Mouse (Mus musculus) kidney, postnatal 36 days (tissue): ENCODE data around the gene Rnf168.
"Not testable (repeated sequence)": the region's sequence is repeated elsewhere in the genome, so short reads cannot be mapped to it uniquely, and the experiment has no call there.

Experiments used
- DNase-seq, 2 experiments: peaks; one replicate each; pipeline ENCODE4 v3.0.0; 2021 to 2022; ENCODE audit warnings: mixed read lengths in 2 of 2

The Rnf168 gene

GRCm38 (mm10) chr16:32277308-32278256 is at the start of gene Rnf168:
Rnf168 (plus strand) TSS chr16:32277459.
- peak; percentile 94 to 95 for DNase-seq

GRCm38 (mm10) chr16:32232050-32232449 is 45.2 kb upstream of the Rnf168 start:
- not testable (repeated sequence) for DNase-seq

GRCm38 (mm10) chr16:32237930-32238680 is 39.2 kb upstream of the Rnf168 start:
- DNase-seq, result no peak

GRCm38 (mm10) chr16:32239428-32240312 is 37.6 kb upstream of the Rnf168 start:
- DNase-seq, result no peak

- no peak for DNase-seq
These were observed 33.4 kb upstream of the Rnf168 start for GRCm38 (mm10) chr16:32243901-32244300.

GRCm38 (mm10) chr16:32246351-32246791 is 30.9 kb upstream of the Rnf168 start:
- DNase-seq, result peak; percentile 21 to 60

GRCm38 (mm10) chr16:32246952-32247370 is 30.3 kb upstream of the Rnf168 start, which contains the start of the genes Fbxo45 and Wdr53:
Fbxo45 (minus strand) TSS chr16:32247158.
Wdr53 (plus strand) TSS chr16:32247227.
- peak; percentile 98 to 99 for DNase-seq

- DNase-seq, result peak; percentile 13 to 63
These were observed 13.0 kb upstream of the Rnf168 start for GRCm38 (mm10) chr16:32264225-32264624.

- DNase-seq, result no peak
These were observed 6.0 kb upstream of the Rnf168 start, which contains the start of gene Smco1 for GRCm38 (mm10) chr16:32271291-32271690. Smco1 (plus strand) TSS chr16:32271468.

GRCm38 (mm10) chr16:32273338-32273737 is 3.9 kb upstream of the Rnf168 start:
- peak in 1 of 2 experiments; percentile 47 for DNase-seq

GRCm38 (mm10) chr16:32275041-32275440 is 2.2 kb upstream of the Rnf168 start:
- DNase-seq, result no peak

- DNase-seq, result no peak
These were observed 1.4 kb upstream of the Rnf168 start for GRCm38 (mm10) chr16:32275830-32276229.

GRCm38 (mm10) chr16:32278396-32278795 is 1.1 kb downstream of the Rnf168 start:
- DNase-seq, result no peak

- DNase-seq, result no peak
These were observed 3.0 kb downstream of the Rnf168 start for GRCm38 (mm10) chr16:32280211-32280610.

- DNase-seq, result no peak
These were observed 5.3 kb downstream of the Rnf168 start for GRCm38 (mm10) chr16:32282608-32283007.

- DNase-seq, result no peak
These were observed 14.6 kb downstream of the Rnf168 start for GRCm38 (mm10) chr16:32291821-32292220.

GRCm38 (mm10) chr16:32299617-32300016 is 22.4 kb downstream of the Rnf168 start:
- DNase-seq, result not testable (repeated sequence)

- DNase-seq, result no peak
These were observed 25.8 kb downstream of the Rnf168 start for GRCm38 (mm10) chr16:32303046-32303445.

GRCm38 (mm10) chr16:32303886-32304285 is 26.6 kb downstream of the Rnf168 start:
- DNase-seq, result no peak

- DNase-seq, result no peak
These were observed 34.7 kb downstream of the Rnf168 start for GRCm38 (mm10) chr16:32311970-32312369.

- peak; percentile 35 to 57 for DNase-seq
These were observed 35.1 kb downstream of the Rnf168 start for GRCm38 (mm10) chr16:32312386-32312785.

GRCm38 (mm10) chr16:32312859-32313258 is 35.6 kb downstream of the Rnf168 start:
- DNase-seq, result no peak
